Mouse (Mus musculus) thymus, adult 18-20 months (tissue): ENCODE data around the gene Lhx9.

Experiments
- DNase-seq, 2 experiments: peaks; one replicate each; pipeline ENCODE4 v3.0.0; 2022; ENCODE audit warnings: mixed read lengths in 2 of 2

Lhx9 gene

GRCm38 (mm10) chr1:138848511-138849109 lies at the start of gene Lhx9:
TSS of gene Lhx9 (minus strand) at chr1:138848577.
- peak in 1 of 2 experiments; percentile 2 for DNase-seq

- DNase-seq, result no peak
Measured at GRCm38 (mm10) chr1:138896088-138896487, 47.7 kb upstream of the Lhx9 start.

- no peak for DNase-seq
Measured at GRCm38 (mm10) chr1:138877470-138878254, 29.3 kb upstream of the Lhx9 start.

- DNase-seq, result no peak
Measured at GRCm38 (mm10) chr1:138876371-138877045, 28.1 kb upstream of the Lhx9 start.

GRCm38 (mm10) chr1:138856101-138856950 lies 7.9 kb upstream of the Lhx9 start, which contains the start of gene 2310009B15Rik:
TSS of gene 2310009B15Rik (minus strand) at chr1:138856852.
- peak; percentile 68 to 72 for DNase-seq

GRCm38 (mm10) chr1:138850823-138851222 lies 2.4 kb upstream of the Lhx9 start:
- DNase-seq, result no peak

GRCm38 (mm10) chr1:138850161-138850539 lies 1.8 kb upstream of the Lhx9 start:
- no peak for DNase-seq

GRCm38 (mm10) chr1:138849531-138850160 lies 1.3 kb upstream of the Lhx9 start:
- no peak for DNase-seq

GRCm38 (mm10) chr1:138848026-138848425 lies 351 bp downstream of the Lhx9 start:
- peak in 1 of 2 experiments; percentile 2 for DNase-seq

GRCm38 (mm10) chr1:138847146-138847545 lies 1.2 kb downstream of the Lhx9 start:
- DNase-seq, result no peak

GRCm38 (mm10) chr1:138846581-138846980 lies 1.8 kb downstream of the Lhx9 start:
- no peak for DNase-seq

GRCm38 (mm10) chr1:138846131-138846530 lies 2.2 kb downstream of the Lhx9 start:
- peak; percentile 25 to 44 for DNase-seq

GRCm38 (mm10) chr1:138845481-138845880 lies 2.9 kb downstream of the Lhx9 start:
- DNase-seq, result no peak

GRCm38 (mm10) chr1:138844166-138844565 lies 4.2 kb downstream of the Lhx9 start:
- DNase-seq, result no peak

GRCm38 (mm10) chr1:138843361-138844091 lies 4.9 kb downstream of the Lhx9 start:
- DNase-seq, result no peak

GRCm38 (mm10) chr1:138842756-138843155 lies 5.6 kb downstream of the Lhx9 start:
- no peak for DNase-seq

- no peak for DNase-seq
Measured at GRCm38 (mm10) chr1:138842315-138842714, 6.1 kb downstream of the Lhx9 start.

GRCm38 (mm10) chr1:138841306-138842095 lies 6.9 kb downstream of the Lhx9 start:
- no peak for DNase-seq

- DNase-seq, result no peak
Measured at GRCm38 (mm10) chr1:138840440-138841305, 7.7 kb downstream of the Lhx9 start.
